ENCODE assay signal across 9 mouse cellular contexts in the genomic region with DNA sequence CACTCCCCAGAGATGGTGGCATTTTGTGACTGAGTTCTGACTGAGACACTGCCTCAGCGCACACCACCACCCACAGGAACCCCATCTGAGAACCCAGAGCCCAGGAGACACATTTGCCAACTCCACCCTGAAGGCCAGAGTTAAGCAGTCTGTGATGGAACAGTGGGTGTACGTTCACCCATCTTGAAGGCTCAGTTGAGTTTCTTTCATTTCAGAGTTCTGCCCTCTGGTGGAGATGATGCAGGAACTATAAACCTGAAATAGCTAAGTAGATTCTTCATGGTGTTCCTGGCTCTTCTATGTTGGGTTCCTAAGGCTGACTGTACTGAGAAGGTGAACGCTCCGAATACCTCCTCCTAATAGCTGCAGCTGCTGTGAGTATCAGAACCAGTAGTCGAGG. TPM values are rescaled to one million over a fixed set of nuclear protein-coding genes. Genes with fewer than 3 reads are reported as not detected.
A peak's percentile ranks its signal among the peaks of the same experiment; 100 is the strongest.
DNase-seq lines count a peak whose midpoint lies in the region; ATAC-seq and TF ChIP-seq lines count a peak whose summit lies in the region.
"Had no signal": no experiment of that assay in that cellular context is flagged by ENCODE, and none has a peak within 500 bp of the region (broad histone marks: within the 10 kb centered on the region; RNA-seq: fewer than 3 reads in every experiment).

No protein-coding gene starts in this region.

- H3K27me3 ChIP-seq in forebrain, embryonic 13.5 days = peaks cover 42% of the 10 kb centered on the region
- peaks cover 44% of the 10 kb centered on the region for H3K27me3 ChIP-seq in forebrain, embryonic 12.5 days
- peaks cover 19% of the 10 kb centered on the region for H3K27me3 ChIP-seq in liver, embryonic 14.5 days (ENCODE audit: control insufficient read depth, insufficient read depth, low read length)
- peaks cover 26% of the 10 kb centered on the region for H3K27me3 ChIP-seq in liver, embryonic 11.5 days (replicated peaks; ENCODE audit: control insufficient read depth, insufficient read depth, low read length)
- H3K27me3 ChIP-seq in neural tube, embryonic 15.5 days (replicated peaks) = peaks cover 40% of the 10 kb centered on the region

- H3K36me3 ChIP-seq in forebrain, embryonic 13.5 days (ENCODE audit: poor library complexity, severe bottlenecking) = no peaks in the 10 kb centered on the region
- H3K36me3 ChIP-seq in forebrain, embryonic 12.5 days (replicated peaks) = no peaks in the 10 kb centered on the region
- no peaks in the 10 kb centered on the region for H3K36me3 ChIP-seq in liver, embryonic 14.5 days (replicated peaks; ENCODE audit: control insufficient read depth, insufficient read depth, low read depth)
- no peaks in the 10 kb centered on the region for H3K36me3 ChIP-seq in liver, embryonic 11.5 days (ENCODE audit: control insufficient read depth, insufficient read depth, low read length)
- no peaks in the 10 kb centered on the region for H3K36me3 ChIP-seq in neural tube, embryonic 15.5 days
- H3K36me3 ChIP-seq: heart, embryonic 13.5 days had no signal

- DNase-seq in liver, embryonic 14.5 days (ENCODE audit: low read depth in 3 of 3, low spot score in 3 of 3) = no peak
- no peak for DNase-seq in liver, embryonic 11.5 days (ENCODE audit: low spot score)
- no peak for DNase-seq in ovary, adult 18-20 months (ENCODE audit: low spot score)
- DNase-seq in thymus, postnatal 25 days = no peak

- H3K9ac ChIP-seq in forebrain, embryonic 13.5 days = no peak overlapping the region
- H3K9ac ChIP-seq in forebrain, embryonic 12.5 days = no peak overlapping the region
- H3K9ac ChIP-seq in liver, embryonic 14.5 days (replicated peaks) = no peak overlapping the region
- no peak overlapping the region for H3K9ac ChIP-seq in liver, embryonic 11.5 days (ENCODE audit: low read depth, low read length)
- H3K9ac ChIP-seq in neural tube, embryonic 15.5 days (replicated peaks) = no peak overlapping the region
- H3K9ac ChIP-seq: heart, embryonic 13.5 days had no signal

- no peak overlapping the region for H3K27ac ChIP-seq in forebrain, embryonic 13.5 days
- no peak overlapping the region for H3K27ac ChIP-seq in forebrain, embryonic 12.5 days
- H3K27ac ChIP-seq in liver, embryonic 14.5 days = no peak overlapping the region
- no peak overlapping the region for H3K27ac ChIP-seq in liver, embryonic 11.5 days (ENCODE audit: low read depth, low read length)
- H3K27ac ChIP-seq in cortical plate, adult 2 months (ENCODE audit: insufficient read depth, low read length) = no peak overlapping the region
- H3K27ac ChIP-seq in neural tube, embryonic 15.5 days (replicated peaks) = no peak overlapping the region
- H3K27ac ChIP-seq: heart, embryonic 13.5 days had no signal

- no peak for TF ChIP-seq EP300 in liver, embryonic 14.5 days (IDR thresholded peaks at IDR 0.05; ENCODE audit: low read depth)

- H3K4me3 ChIP-seq in forebrain, embryonic 13.5 days = no peak overlapping the region
- H3K4me3 ChIP-seq in forebrain, embryonic 12.5 days (replicated peaks) = no peak overlapping the region
- H3K4me3 ChIP-seq in liver, embryonic 14.5 days (ENCODE audit: insufficient read depth in 1 of 2, low read depth in 2 of 2, low read length in 2 of 2) = no peak overlapping the region
- H3K4me3 ChIP-seq in liver, embryonic 11.5 days (ENCODE audit: low read depth, low read length) = no peak overlapping the region
- H3K4me3 ChIP-seq in cortical plate, adult 2 months (ENCODE audit: insufficient read depth, low read length) = no peak overlapping the region
- H3K4me3 ChIP-seq in neural tube, embryonic 15.5 days (replicated peaks) = no peak overlapping the region
- H3K4me3 ChIP-seq: heart, embryonic 13.5 days had no signal

- TF ChIP-seq CTCF in liver, embryonic 14.5 days (IDR thresholded peaks at IDR 0.05; ENCODE audit: low read depth) = peak; percentile 25
- TF ChIP-seq CTCF in cortical plate, adult 2 months (IDR thresholded peaks at IDR 0.05; ENCODE audit: extremely low read depth, insufficient read depth, low read length) = peak; percentile 34; the same call in 1 of the 2 replicates

- no peak overlapping the region for H3K4me2 ChIP-seq in forebrain, embryonic 13.5 days
- no peak overlapping the region for H3K4me2 ChIP-seq in forebrain, embryonic 12.5 days
- H3K4me2 ChIP-seq in liver, embryonic 14.5 days (ENCODE audit: low read depth) = no peak overlapping the region
- H3K4me2 ChIP-seq in liver, embryonic 11.5 days = no peak overlapping the region
- H3K4me2 ChIP-seq in neural tube, embryonic 15.5 days = no peak overlapping the region
- H3K4me2 ChIP-seq: heart, embryonic 13.5 days had no signal

- 81% methylated on average over 5 of the region's 5 CpGs for WGBS in forebrain, embryonic 13.5 days
- 77% methylated on average over 5 of the region's 5 CpGs for WGBS in forebrain, embryonic 12.5 days
- 60% methylated on average over 5 of the region's 5 CpGs for WGBS in liver, embryonic 14.5 days (ENCODE audit: insufficient replicate concordance)
- 72% methylated on average over 5 of the region's 5 CpGs for WGBS in liver, embryonic 11.5 days
- 76% methylated on average over 5 of the region's 5 CpGs for WGBS in neural tube, embryonic 15.5 days

- H3K4me1 ChIP-seq in forebrain, embryonic 13.5 days = peaks cover 13% of the 10 kb centered on the region
- peaks cover 13% of the 10 kb centered on the region for H3K4me1 ChIP-seq in forebrain, embryonic 12.5 days
- H3K4me1 ChIP-seq in liver, embryonic 14.5 days (replicated peaks; ENCODE audit: control insufficient read depth in 2 of 2, insufficient read depth in 2 of 2, low read length in 1 of 2) = no peaks in the 10 kb centered on the region
- peaks cover 2% of the 10 kb centered on the region for H3K4me1 ChIP-seq in liver, embryonic 11.5 days (replicated peaks; ENCODE audit: control insufficient read depth, insufficient read depth, low read length)
- peaks cover 2% of the 10 kb centered on the region; the same call in 1 of the 2 replicates for H3K4me1 ChIP-seq in cortical plate, adult 2 months (ENCODE audit: control insufficient read depth, insufficient read depth, low read length)
- peaks cover 14% of the 10 kb centered on the region for H3K4me1 ChIP-seq in neural tube, embryonic 15.5 days

- 0 out of 2 replicates have a peak, but pooled peaks have one; percentile 20 for ATAC-seq in forebrain, embryonic 13.5 days
- no peak for ATAC-seq in forebrain, embryonic 12.5 days (ENCODE audit: low FRiP score)
- no peak for ATAC-seq in liver, embryonic 14.5 days (ENCODE audit: insufficient read depth)
- no peak for ATAC-seq in liver, embryonic 11.5 days (replicated peaks; ENCODE audit: low FRiP score)
- 0 out of 2 replicates have a peak, but pooled peaks have one; percentile 12 for ATAC-seq in neural tube, embryonic 15.5 days (ENCODE audit: low FRiP score)

- no peak for TF ChIP-seq POLR2A in cortical plate, adult 2 months (IDR thresholded peaks at IDR 0.05; ENCODE audit: extremely low read depth, insufficient read depth, low read length)

- H3K9me3 ChIP-seq in forebrain, embryonic 13.5 days (replicated peaks) = no peaks in the 10 kb centered on the region
- H3K9me3 ChIP-seq in forebrain, embryonic 12.5 days = no peaks in the 10 kb centered on the region
- H3K9me3 ChIP-seq in liver, embryonic 14.5 days (ENCODE audit: control insufficient read depth, low read length) = no peaks in the 10 kb centered on the region
- H3K9me3 ChIP-seq in liver, embryonic 11.5 days (ENCODE audit: control insufficient read depth, low read length) = no peaks in the 10 kb centered on the region
- no peaks in the 10 kb centered on the region for H3K9me3 ChIP-seq in neural tube, embryonic 15.5 days (replicated peaks)
- H3K9me3 ChIP-seq: heart, embryonic 13.5 days had no signal

RNA-seq across cellular contexts. Expression of a gene that starts 1.5 kb away (rescaled TPM):
- polyA plus RNA-seq in forebrain, embryonic 13.5 days (2015; fragmentation: Nextera tagmentation; extraction: Ambion mirVana) = 0.06 and 0.09 TPM in 2 replicates
- polyA plus RNA-seq in forebrain, embryonic 12.5 days (2016; fragmentation: Nextera tagmentation; extraction: Ambion mirVana) = 0.62 and 1.0 TPM in 2 replicates
- polyA plus RNA-seq in liver, embryonic 14.5 days (2012; rRNA removed) = 0.03 and 0.09 TPM in 2 replicates
- polyA plus RNA-seq in liver, embryonic 14.5 days (2014; fragmentation: Nextera tagmentation; extraction: Ambion mirVana) = 0.03 and 0.08 TPM in 2 replicates
- 2.7 and 3.1 TPM in 2 replicates for polyA plus RNA-seq in liver, embryonic 11.5 days (2014; fragmentation: Nextera tagmentation; extraction: Ambion mirVana)
- polyA plus RNA-seq in cortical plate, adult 2 months (2012; rRNA removed) = 0.13 and 0.17 TPM in 2 replicates
- 1.1 and 1.6 TPM in 2 replicates for polyA plus RNA-seq in neural tube, embryonic 15.5 days (2015; fragmentation: Nextera tagmentation; extraction: Ambion mirVana)

RNA-seq across cellular contexts. Expression of a gene that starts 53.7 kb away (rescaled TPM):
- polyA plus RNA-seq in forebrain, embryonic 13.5 days (2015; fragmentation: Nextera tagmentation; extraction: Ambion mirVana) = 12.5 and 13.3 TPM in 2 replicates
- polyA plus RNA-seq in forebrain, embryonic 12.5 days (2016; fragmentation: Nextera tagmentation; extraction: Ambion mirVana) = 21.8 and 24.8 TPM in 2 replicates
- 4.3 and 6.8 TPM in 2 replicates for polyA plus RNA-seq in liver, embryonic 14.5 days (2012; rRNA removed)
- 7.0 TPM in 2 replicates for polyA plus RNA-seq in liver, embryonic 14.5 days (2014; fragmentation: Nextera tagmentation; extraction: Ambion mirVana)
- 14.7 and 15.4 TPM in 2 replicates for polyA plus RNA-seq in liver, embryonic 11.5 days (2014; fragmentation: Nextera tagmentation; extraction: Ambion mirVana)
- 7.5 and 7.7 TPM in 2 replicates for polyA plus RNA-seq in cortical plate, adult 2 months (2012; rRNA removed)
- polyA plus RNA-seq in neural tube, embryonic 15.5 days (2015; fragmentation: Nextera tagmentation; extraction: Ambion mirVana) = 10.7 and 12.5 TPM in 2 replicates

Comparison
In these comparisons a context has a peak if more than half of its experiments do, and no peak if none do; other contexts are left out.
1. ATAC-seq: peak in forebrain, embryonic 13.5 days (single experiment) and neural tube, embryonic 15.5 days (single experiment); none in forebrain, embryonic 12.5 days (single experiment), liver, embryonic 14.5 days (single experiment) and liver, embryonic 11.5 days (single experiment).